ENCODE assay signal across 9 mouse cellular contexts in genomic region chr5:37245651-37246050, GRCm38 (mm10). TPM values are rescaled to one million over a fixed set of nuclear protein-coding genes. Genes with fewer than 3 reads are reported as not detected.
DNase-seq lines count a peak whose midpoint lies in the region; ATAC-seq and TF ChIP-seq lines count a peak whose summit lies in the region.
"Had no signal": no experiment of that assay in that cellular context is flagged by ENCODE, and none has a peak within 500 bp of the region (broad histone marks: within the 10 kb centered on the region; RNA-seq: fewer than 3 reads in every experiment).

No protein-coding gene starts in this region.

- no peak overlapping the region for H3K27ac ChIP-seq in lung, embryonic 16.5 days (ENCODE audit: low read length)
- H3K27ac ChIP-seq in heart, adult 2 months, result no peak overlapping the region
- H3K27ac ChIP-seq in liver, postnatal 0 days (ENCODE audit: low read depth), result no peak overlapping the region
- no peak overlapping the region for H3K27ac ChIP-seq in small intestine, adult 2 months (ENCODE audit: insufficient read depth, low read depth, low read length)

- H3K9me3 ChIP-seq in lung, embryonic 16.5 days (ENCODE audit: control insufficient read depth, low read length), result no peaks in the 10 kb centered on the region; the same call in 1 of the 2 replicates
- H3K9me3 ChIP-seq in liver, postnatal 0 days (ENCODE audit: low read length), result no peaks in the 10 kb centered on the region

- WGBS in lung, embryonic 16.5 days, result under 1% methylated on average over 36 of the region's 42 CpGs
- under 1% methylated on average over 42 of the region's 42 CpGs for WGBS in heart, adult 2 months
- 3% methylated on average over 29 of the region's 42 CpGs for WGBS in liver, postnatal 0 days (ENCODE audit: insufficient replicate concordance)
- 2% methylated on average over 42 of the region's 42 CpGs for WGBS in small intestine, adult 2 months

- peak; percentile 38 for TF ChIP-seq CTCF in heart, adult 2 months (IDR thresholded peaks at IDR 0.05)
- no peak for TF ChIP-seq CTCF in liver, postnatal 0 days (IDR thresholded peaks at IDR 0.05; ENCODE audit: low read depth)
- TF ChIP-seq CTCF in small intestine, adult 2 months (IDR thresholded peaks at IDR 0.05; ENCODE audit: extremely low read depth, insufficient read length, insufficient replicate concordance, low read depth, low read length), result no peak

- TF ChIP-seq EP300 in heart, adult 2 months (IDR thresholded peaks at IDR 0.05; ENCODE audit: insufficient read depth, low read depth, low read length), result no peak
- TF ChIP-seq EP300 in liver, postnatal 0 days (IDR thresholded peaks at IDR 0.05; ENCODE audit: low read depth), result no peak

- peak overlapping the region; percentile 52 for H3K4me3 ChIP-seq in lung, embryonic 16.5 days (ENCODE audit: low read length)
- peak overlapping the region; percentile 52 for H3K4me3 ChIP-seq in heart, adult 2 months
- H3K4me3 ChIP-seq in liver, postnatal 0 days (ENCODE audit: low read depth, low read length), result peak overlapping the region; percentile 19; the same call in 1 of the 2 replicates
- H3K4me3 ChIP-seq in small intestine, adult 2 months (ENCODE audit: low read depth, low read length), result peak overlapping the region; percentile 52
- H3K4me3 ChIP-seq: myocyte had no signal

- peak overlapping the region; percentile 46 for H3K9ac ChIP-seq in lung, embryonic 16.5 days (ENCODE audit: low read length)
- peak overlapping the region; percentile 26; the same call in 1 of the 2 replicates for H3K9ac ChIP-seq in heart, adult 2 months (ENCODE audit: low read depth, low read length)
- no peak overlapping the region for H3K9ac ChIP-seq in liver, postnatal 0 days (replicated peaks)

- peak overlapping the region; percentile 59 for H3K4me2 ChIP-seq in lung, embryonic 16.5 days (ENCODE audit: low read depth, low read length)
- peak overlapping the region; percentile 58 for H3K4me2 ChIP-seq in liver, postnatal 0 days (ENCODE audit: low read depth, low read length)

- H3K27me3 ChIP-seq in lung, embryonic 16.5 days (ENCODE audit: control insufficient read depth, insufficient read depth, low read depth, low read length), result peaks cover 67% of the 10 kb centered on the region
- peaks cover 16% of the 10 kb centered on the region for H3K27me3 ChIP-seq in heart, adult 2 months (ENCODE audit: control insufficient read depth, insufficient read depth, low read length)
- peaks cover 70% of the 10 kb centered on the region for H3K27me3 ChIP-seq in liver, postnatal 0 days (ENCODE audit: insufficient read depth, low read length)
- H3K27me3 ChIP-seq in small intestine, adult 2 months (ENCODE audit: control insufficient read depth, insufficient read depth, low read length), result peaks cover 33% of the 10 kb centered on the region

- H3K4me1 ChIP-seq in lung, embryonic 16.5 days (replicated peaks; ENCODE audit: control insufficient read depth, insufficient read depth, low read length), result peaks cover 8% of the 10 kb centered on the region
- H3K4me1 ChIP-seq in heart, adult 2 months (ENCODE audit: control insufficient read depth, insufficient read depth, low read length), result no peaks in the 10 kb centered on the region; the same call in 1 of the 2 replicates
- H3K4me1 ChIP-seq in liver, postnatal 0 days (ENCODE audit: insufficient read depth), result 0 out of 2 replicates have a peak, but pooled peaks cover 4% of the 10 kb centered on the region
- no peaks in the 10 kb centered on the region; the same call in 1 of the 2 replicates for H3K4me1 ChIP-seq in small intestine, adult 2 months (ENCODE audit: control insufficient read depth, insufficient read depth, insufficient read length, low read length)

- ATAC-seq in lung, embryonic 16.5 days (ENCODE audit: low read depth), result peak; percentile 64
- ATAC-seq in liver, postnatal 0 days, result no peak

- no peaks in the 10 kb centered on the region for H3K36me3 ChIP-seq in lung, embryonic 16.5 days (ENCODE audit: control insufficient read depth, insufficient read depth, low read length)
- H3K36me3 ChIP-seq in heart, adult 2 months (ENCODE audit: control insufficient read depth, insufficient read depth, low read length), result no peaks in the 10 kb centered on the region
- no peaks in the 10 kb centered on the region for H3K36me3 ChIP-seq in liver, postnatal 0 days (replicated peaks; ENCODE audit: insufficient read depth, low read length)
- no peaks in the 10 kb centered on the region for H3K36me3 ChIP-seq in small intestine, adult 2 months (ENCODE audit: control insufficient read depth, insufficient read depth, low read length)

- H3K79me2 ChIP-seq in heart, adult 2 months (replicated peaks; ENCODE audit: control insufficient read depth, insufficient read depth, low read length), result no peaks in the 10 kb centered on the region

- no peak for DNase-seq in lung, postnatal 25 days (ENCODE audit: low spot score)
- peak; percentile 69 to 80 for DNase-seq in cerebellum, postnatal 36 days
- DNase-seq in heart, adult 2 months, result peak; percentile 39 to 47
- peak; percentile 17 for DNase-seq in kidney, postnatal 14 days
- DNase-seq in liver, postnatal 0 days, result peak; percentile 18
- no peak for DNase-seq in urinary bladder, postnatal 36 days (ENCODE audit: low spot score in 2 of 2)

- intact Hi-C loops in heart, adult 2 months (cut with DNase I), result no loop called here

- no peak for TF ChIP-seq POLR2A in heart, adult 2 months (IDR thresholded peaks at IDR 0.05; ENCODE audit: insufficient read depth, low read depth, low read length)
- no peak for TF ChIP-seq POLR2A in small intestine, adult 2 months (IDR thresholded peaks at IDR 0.05; ENCODE audit: low read depth, low read length)

RNA-seq across cellular contexts. Expression of gene Crmp1, which starts 3.9 kb away (rescaled TPM):
- polyA plus RNA-seq in lung, embryonic 16.5 days (2015; fragmentation: Nextera tagmentation; extraction: Ambion mirVana), result 9.5 and 9.7 TPM in 2 replicates
- under 1 TPM; 0.55 to 0.77 TPM for total RNA-seq in heart, adult 2 months (2021)
- polyA plus RNA-seq in heart, adult 2 months (2012; rRNA removed), result 0.59 and 0.97 TPM in 2 replicates
- polyA plus RNA-seq in liver, postnatal 0 days (2015; fragmentation: Nextera tagmentation; extraction: Ambion mirVana), result 0.06 and 0.13 TPM in 2 replicates
- 0.79 and 1.1 TPM in 2 replicates for polyA plus RNA-seq in small intestine, adult 2 months (2012; rRNA removed)

Comparison
In these comparisons a context has a peak if more than half of its experiments do, and no peak if none do; other contexts are left out.
1. DNase-seq: peak in cerebellum, postnatal 36 days (2 of 2), heart, adult 2 months (2 of 2), kidney, postnatal 14 days (single experiment) and liver, postnatal 0 days (single experiment); none in lung, postnatal 25 days (single experiment) and urinary bladder, postnatal 36 days (0 of 2).
2. Peak in every context shown above with its lines, with median percentiles within 50 percentile points of each other: H3K4me3 ChIP-seq.